Mouse (Mus musculus): ENCODE measurements at regions not wholly inside any gene's neighbourhood (a gene's known extent, or its start where the extent isn't known, plus 50 kb on each side); places are given as distances from the start of the nearest gene placed in this dataset.

GRCm38 (mm10) chr13:101221331-101222043, 388.3 kb upstream of the Slc30a5 start:
- TF ChIP-seq CTCF (IDR thresholded peaks at IDR 0.05; ENCODE audit: low read depth, low read length) (no peak), POLR2A (IDR thresholded peaks at IDR 0.05; ENCODE audit: insufficient read depth, low read length) (no peak), EP300 (IDR thresholded peaks at IDR 0.05; ENCODE audit: insufficient read depth, low read depth, low read length) (no peak)
- H3K27ac ChIP-seq (ENCODE audit: insufficient read depth, low read length), result no peak overlapping the region
- H3K36me3 ChIP-seq (ENCODE audit: control insufficient read depth, insufficient read depth, low read length, poor library complexity, severe bottlenecking), result no peaks in the 10 kb centered on the region
- H3K9ac ChIP-seq (ENCODE audit: low read depth, poor library complexity, severe bottlenecking), result no peak overlapping the region
- no peaks in the 10 kb centered on the region for H3K27me3 ChIP-seq (ENCODE audit: control insufficient read depth, insufficient read depth, low read length, poor library complexity, severe bottlenecking)
- no peaks in the 10 kb centered on the region for H3K9me3 ChIP-seq (replicated peaks; ENCODE audit: control insufficient read depth, insufficient read depth, low read length, poor library complexity, severe bottlenecking)
- no peaks in the 10 kb centered on the region for H3K4me1 ChIP-seq (ENCODE audit: control insufficient read depth, insufficient read depth, low read length)
- H3K4me3 ChIP-seq (ENCODE audit: low read depth, low read length), result no peak overlapping the region

GRCm38 (mm10) chr13:101219568-101219967, 386.3 kb upstream of the Slc30a5 start:
- Histone ChIP-seq H3K36me3 (ENCODE audit: control insufficient read depth, insufficient read depth, low read length, poor library complexity, severe bottlenecking) (no peaks in the 10 kb centered on the region), H3K27me3 (ENCODE audit: control insufficient read depth, insufficient read depth, low read length, poor library complexity, severe bottlenecking) (no peaks in the 10 kb centered on the region), H3K9me3 (replicated peaks; ENCODE audit: control insufficient read depth, insufficient read depth, low read length, poor library complexity, severe bottlenecking) (no peaks in the 10 kb centered on the region), H3K27ac (ENCODE audit: insufficient read depth, low read length) (no peak overlapping the region), H3K4me3 (ENCODE audit: low read depth, low read length) (no peak overlapping the region), H3K9ac (ENCODE audit: low read depth, poor library complexity, severe bottlenecking) (no peak overlapping the region), H3K4me1 (ENCODE audit: control insufficient read depth, insufficient read depth, low read length) (no peaks in the 10 kb centered on the region)
- TF ChIP-seq CTCF (IDR thresholded peaks at IDR 0.05; ENCODE audit: low read depth, low read length) (no peak), EP300 (IDR thresholded peaks at IDR 0.05; ENCODE audit: insufficient read depth, low read depth, low read length) (no peak), POLR2A (IDR thresholded peaks at IDR 0.05; ENCODE audit: insufficient read depth, low read length) (no peak)

GRCm38 (mm10) chr13:101216897-101217480, 383.8 kb upstream of the Slc30a5 start:
- Histone ChIP-seq H3K27me3 (ENCODE audit: control insufficient read depth, insufficient read depth, low read length, poor library complexity, severe bottlenecking) (no peaks in the 10 kb centered on the region), H3K9me3 (replicated peaks; ENCODE audit: control insufficient read depth, insufficient read depth, low read length, poor library complexity, severe bottlenecking) (no peaks in the 10 kb centered on the region), H3K9ac (ENCODE audit: low read depth, poor library complexity, severe bottlenecking) (no peak overlapping the region), H3K27ac (ENCODE audit: insufficient read depth, low read length) (no peak overlapping the region), H3K36me3 (ENCODE audit: control insufficient read depth, insufficient read depth, low read length, poor library complexity, severe bottlenecking) (no peaks in the 10 kb centered on the region), H3K4me1 (ENCODE audit: control insufficient read depth, insufficient read depth, low read length) (no peaks in the 10 kb centered on the region), H3K4me3 (ENCODE audit: low read depth, low read length) (no peak overlapping the region)
- no peak for TF ChIP-seq POLR2A (IDR thresholded peaks at IDR 0.05; ENCODE audit: insufficient read depth, low read length)
- TF ChIP-seq CTCF (IDR thresholded peaks at IDR 0.05; ENCODE audit: low read depth, low read length), result no peak
- TF ChIP-seq EP300 (IDR thresholded peaks at IDR 0.05; ENCODE audit: insufficient read depth, low read depth, low read length), result no peak

- TF ChIP-seq POLR2A (IDR thresholded peaks at IDR 0.05; ENCODE audit: insufficient read depth, low read length), result no peak
- no peak for TF ChIP-seq CTCF (IDR thresholded peaks at IDR 0.05; ENCODE audit: low read depth, low read length)
- no peak for TF ChIP-seq EP300 (IDR thresholded peaks at IDR 0.05; ENCODE audit: insufficient read depth, low read depth, low read length)
These were observed 383.2 kb upstream of the Slc30a5 start for GRCm38 (mm10) chr13:101216421-101216820.

GRCm38 (mm10) chr13:101215792-101216221, 382.6 kb upstream of the Slc30a5 start:
- Histone ChIP-seq H3K27ac (ENCODE audit: insufficient read depth, low read length) (no peak overlapping the region), H3K36me3 (ENCODE audit: control insufficient read depth, insufficient read depth, low read length, poor library complexity, severe bottlenecking) (no peaks in the 10 kb centered on the region), H3K4me3 (ENCODE audit: low read depth, low read length) (no peak overlapping the region), H3K4me1 (ENCODE audit: control insufficient read depth, insufficient read depth, low read length) (no peaks in the 10 kb centered on the region), H3K9me3 (replicated peaks; ENCODE audit: control insufficient read depth, insufficient read depth, low read length, poor library complexity, severe bottlenecking) (no peaks in the 10 kb centered on the region), H3K27me3 (ENCODE audit: control insufficient read depth, insufficient read depth, low read length, poor library complexity, severe bottlenecking) (no peaks in the 10 kb centered on the region), H3K9ac (ENCODE audit: low read depth, poor library complexity, severe bottlenecking) (no peak overlapping the region)
- no peak for TF ChIP-seq EP300 (IDR thresholded peaks at IDR 0.05; ENCODE audit: insufficient read depth, low read depth, low read length)
- TF ChIP-seq POLR2A (IDR thresholded peaks at IDR 0.05; ENCODE audit: insufficient read depth, low read length), result no peak
- TF ChIP-seq CTCF (IDR thresholded peaks at IDR 0.05; ENCODE audit: low read depth, low read length), result no peak

More at GRCm38 (mm10) chr13:101216421-101216820, 383.2 kb upstream of the Slc30a5 start:
- Histone ChIP-seq H3K4me1 (ENCODE audit: control insufficient read depth, insufficient read depth, low read length) (no peaks in the 10 kb centered on the region), H3K9me3 (replicated peaks; ENCODE audit: control insufficient read depth, insufficient read depth, low read length, poor library complexity, severe bottlenecking) (no peaks in the 10 kb centered on the region), H3K27ac (ENCODE audit: insufficient read depth, low read length) (no peak overlapping the region), H3K9ac (ENCODE audit: low read depth, poor library complexity, severe bottlenecking) (no peak overlapping the region), H3K36me3 (ENCODE audit: control insufficient read depth, insufficient read depth, low read length, poor library complexity, severe bottlenecking) (no peaks in the 10 kb centered on the region), H3K27me3 (ENCODE audit: control insufficient read depth, insufficient read depth, low read length, poor library complexity, severe bottlenecking) (no peaks in the 10 kb centered on the region), H3K4me3 (ENCODE audit: low read depth, low read length) (no peak overlapping the region)

GRCm38 (mm10) chr13:101215131-101215641, 382.0 kb upstream of the Slc30a5 start:
- no peak overlapping the region for H3K4me3 ChIP-seq (ENCODE audit: low read depth, low read length)
- H3K27me3 ChIP-seq (ENCODE audit: control insufficient read depth, insufficient read depth, low read length, poor library complexity, severe bottlenecking), result no peaks in the 10 kb centered on the region
- no peak overlapping the region for H3K9ac ChIP-seq (ENCODE audit: low read depth, poor library complexity, severe bottlenecking)

More at GRCm38 (mm10) chr13:101215131-101215641, 382.0 kb upstream of the Slc30a5 start:
- Histone ChIP-seq H3K9me3 (replicated peaks; ENCODE audit: control insufficient read depth, insufficient read depth, low read length, poor library complexity, severe bottlenecking) (no peaks in the 10 kb centered on the region), H3K27ac (ENCODE audit: insufficient read depth, low read length) (no peak overlapping the region), H3K4me1 (ENCODE audit: control insufficient read depth, insufficient read depth, low read length) (no peaks in the 10 kb centered on the region), H3K36me3 (ENCODE audit: control insufficient read depth, insufficient read depth, low read length, poor library complexity, severe bottlenecking) (no peaks in the 10 kb centered on the region)
- TF ChIP-seq POLR2A (IDR thresholded peaks at IDR 0.05; ENCODE audit: insufficient read depth, low read length), result no peak
- no peak for TF ChIP-seq CTCF (IDR thresholded peaks at IDR 0.05; ENCODE audit: low read depth, low read length)
- no peak for TF ChIP-seq EP300 (IDR thresholded peaks at IDR 0.05; ENCODE audit: insufficient read depth, low read depth, low read length)

Measured in ES-Bruce4 (cell line).